Mouse (Mus musculus) retina, embryonic 14.5 days (tissue): ENCODE measurements around the gene Fndc9.

Source experiments
- DNase-seq: peaks from one replicate; pipeline ENCODE4 v3.0.0-alpha.2; 2015; ENCODE audit warnings: low spot score

The Fndc9 gene

DNA sequence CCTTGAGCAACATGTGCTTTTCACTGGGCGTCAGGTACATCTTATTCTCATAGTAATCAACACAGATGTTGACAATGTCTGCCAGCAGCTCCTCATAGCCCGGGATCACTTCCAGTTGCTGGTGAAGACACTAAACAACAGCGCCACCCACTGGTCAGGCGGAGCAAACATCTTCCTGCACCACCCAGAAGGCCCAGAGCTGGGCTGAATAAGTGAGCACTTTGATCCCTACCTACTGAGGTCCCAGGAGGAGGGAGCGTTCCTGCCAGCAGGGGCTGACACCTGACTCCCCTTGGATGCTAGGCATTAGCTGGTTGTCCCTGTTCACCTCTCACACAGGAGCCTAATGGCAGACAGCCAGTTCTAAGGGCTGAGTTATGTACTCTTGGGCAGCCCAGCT, 41.4 kb downstream of the Fndc9 start:
- DNase-seq: peak; percentile 64

DNA sequence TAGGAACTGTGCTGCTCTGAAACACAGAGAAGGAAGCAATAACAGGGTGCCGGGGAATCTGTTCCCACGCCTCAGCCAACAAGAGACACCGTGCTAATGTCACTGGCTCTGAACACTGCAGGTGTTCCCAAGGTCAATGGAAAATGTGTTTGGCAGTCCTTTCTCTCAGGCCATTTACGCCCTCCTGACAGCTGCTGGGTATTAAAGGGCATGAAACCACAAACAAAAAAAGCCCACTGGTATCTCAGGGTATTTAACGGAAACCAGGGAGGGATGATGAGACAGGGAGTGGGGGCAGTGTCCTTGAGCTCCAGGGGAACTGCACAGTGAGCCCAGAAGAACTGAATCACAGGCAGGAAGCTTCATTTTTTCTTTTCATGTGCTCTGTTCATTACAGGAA, 42.8 kb downstream of the Fndc9 start:
- no peak for DNase-seq

DNA sequence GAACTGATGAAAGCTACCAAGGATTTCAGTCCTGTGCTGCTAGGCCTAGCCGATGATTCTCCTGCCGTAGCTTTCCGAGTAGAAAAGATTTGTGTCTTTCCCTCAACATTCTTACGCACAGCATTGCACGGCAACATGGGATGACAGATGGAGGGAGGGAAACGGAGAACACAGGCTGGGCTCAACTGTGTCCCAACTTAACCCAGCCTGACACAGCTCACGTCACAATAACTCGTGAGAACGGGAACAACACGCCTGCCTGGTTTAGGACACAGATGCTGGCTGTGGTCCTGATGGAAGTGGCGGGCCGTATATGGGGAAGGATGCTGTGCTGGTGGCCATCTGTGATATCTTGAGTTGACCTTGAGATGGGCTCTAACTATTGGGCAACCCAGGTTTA, 43.4 kb downstream of the Fndc9 start:
- no peak for DNase-seq

DNA sequence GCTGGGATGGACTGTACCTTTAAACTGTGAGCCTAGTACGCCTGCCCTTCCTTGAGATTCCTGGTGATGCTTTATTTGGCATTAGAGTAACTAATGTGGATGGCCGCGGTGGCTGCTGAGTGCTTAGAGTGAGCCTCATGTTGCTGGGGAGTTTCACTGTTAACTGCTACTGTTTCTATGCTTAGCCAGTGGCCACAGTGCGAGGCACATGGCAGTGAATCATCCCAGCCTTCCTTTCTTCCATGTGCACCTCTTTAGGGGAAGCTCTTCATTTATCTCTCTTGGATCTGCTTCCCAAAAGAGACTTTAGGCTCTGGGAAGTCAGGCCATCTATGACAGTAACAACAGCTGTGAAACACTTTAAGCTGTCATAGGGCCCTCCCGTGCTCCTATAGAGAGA, 47.3 kb downstream of the Fndc9 start:
- no peak for DNase-seq

DNA sequence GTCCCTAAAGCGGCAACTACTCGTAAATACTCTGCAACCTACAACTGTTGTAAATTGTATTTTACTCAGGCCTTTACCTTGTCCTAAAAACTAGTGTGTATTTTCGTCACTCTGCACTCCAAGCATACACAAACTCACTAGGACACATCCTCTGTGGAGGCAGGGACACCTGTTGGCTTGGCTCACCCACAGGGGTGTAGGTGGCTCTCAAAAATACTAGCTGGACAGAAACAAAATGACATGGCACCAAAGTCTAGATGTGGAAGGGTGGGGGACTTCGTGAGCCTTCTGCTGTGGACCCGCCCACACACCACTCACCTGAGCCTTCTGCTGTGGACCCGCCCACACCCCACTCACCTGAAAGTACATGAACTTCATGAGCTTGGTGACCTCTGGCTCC, 48.5 kb downstream of the Fndc9 start:
- no peak for DNase-seq

DNA sequence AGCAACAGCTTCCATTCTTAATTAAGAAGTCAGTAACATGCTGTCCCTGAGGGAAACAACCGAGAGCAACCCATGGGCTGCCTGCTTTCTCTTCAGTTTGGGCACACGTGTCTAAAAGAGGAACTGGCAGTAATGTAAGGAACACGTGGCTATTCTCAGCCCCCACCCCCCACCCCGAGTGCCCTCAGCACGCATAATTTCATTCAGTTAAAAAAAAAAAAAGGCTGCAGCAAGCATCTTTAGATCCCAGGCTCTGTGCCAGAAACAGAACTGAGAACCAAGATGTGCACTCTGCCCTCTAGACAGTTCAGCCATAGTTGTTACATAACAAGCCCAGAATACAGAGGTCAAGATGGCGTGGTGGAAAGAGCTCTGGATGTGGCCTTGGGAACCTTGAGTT, 51.5 kb downstream of the Fndc9 start:
- no peak for DNase-seq

DNA sequence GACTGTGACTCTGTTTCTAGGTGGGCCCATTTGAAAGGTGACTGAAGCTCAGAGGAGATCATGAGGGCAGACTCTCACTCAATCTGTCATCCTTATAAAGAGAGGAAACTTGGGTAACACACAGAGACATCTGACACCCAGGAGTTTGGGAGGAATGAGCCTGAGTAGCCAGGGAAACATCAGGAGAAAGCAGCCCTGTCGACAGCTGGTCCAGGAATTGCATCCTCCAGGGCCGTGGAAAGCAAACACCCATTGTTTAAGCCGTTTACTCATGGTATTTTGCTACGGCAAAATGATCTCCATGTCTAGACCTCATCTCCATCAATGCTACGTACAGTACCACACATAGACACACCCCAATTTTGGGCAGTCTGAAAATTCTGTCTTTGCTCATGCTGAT, 52.8 kb downstream of the Fndc9 start:
- no peak for DNase-seq

DNA sequence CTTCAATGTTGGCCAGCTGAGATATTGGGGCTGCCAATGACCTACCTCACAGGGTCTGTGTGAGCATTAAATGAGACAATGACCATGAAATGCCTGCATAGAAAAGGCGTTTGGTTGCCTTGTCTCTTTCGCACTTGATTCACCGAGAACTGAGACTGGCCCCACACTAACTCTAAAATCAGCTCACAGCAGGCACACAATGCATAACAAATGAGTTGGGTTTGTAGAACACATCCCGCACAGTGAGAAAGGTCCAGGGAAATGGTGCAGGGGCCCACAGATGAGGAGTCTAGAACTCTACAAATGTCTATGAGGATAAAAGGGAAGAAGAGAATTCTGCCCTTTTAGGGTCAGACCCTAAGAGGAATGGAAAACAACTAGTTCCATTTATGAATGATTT, 53.7 kb downstream of the Fndc9 start:
- DNase-seq: no peak
